Mouse (Mus musculus) cortical plate, adult 2 months (tissue): Measurements from ENCODE around the gene Myadml2.
A peak's percentile ranks its signal among the peaks of the same experiment; 100 is the strongest.

Source experiments
- CTCF ChIP-seq: fragments of 200-500 bp; IDR thresholded peaks from 2 replicates; pipeline ENCODE4 v1.5.1; 2011; ENCODE audit warnings: mild to moderate bottlenecking, control low read depth, low read length; ENCODE audit not compliant: insufficient read depth; ENCODE audit errors: extremely low read depth
- POLR2A ChIP-seq: fragments of 200-500 bp; IDR thresholded peaks from 2 replicates; pipeline ENCODE4 v1.6.1; 2011; ENCODE audit warnings: mild to moderate bottlenecking, low read length, control low read depth; ENCODE audit not compliant: insufficient read depth; ENCODE audit errors: extremely low read depth

DNA sequence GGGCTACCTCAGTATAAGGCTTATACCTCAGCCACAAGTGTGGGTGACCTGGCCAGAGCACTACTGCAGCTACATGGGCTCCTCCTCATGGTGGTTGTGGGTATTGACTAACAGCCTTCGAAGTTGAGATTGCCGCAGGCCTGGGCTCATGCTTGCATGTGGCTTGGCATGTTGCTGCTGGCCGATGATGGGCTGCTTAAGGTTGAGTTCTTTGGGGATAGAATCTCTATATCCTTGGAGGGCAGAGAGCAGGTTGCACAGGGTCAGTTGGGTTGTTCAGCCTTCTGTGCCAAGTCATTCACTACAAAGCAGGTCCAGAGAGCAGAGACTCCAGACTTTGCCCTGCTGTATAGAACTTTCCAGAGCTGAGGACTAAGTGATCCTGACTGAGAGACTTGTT, 32.0 kb upstream of the Myadml2 start:
- no peak for TF ChIP-seq POLR2A
- peak; percentile 38 for TF ChIP-seq CTCF
